Mouse (Mus musculus) layer of hippocampus, postnatal 25 days (tissue): ENCODE data around the gene Itgam. TPM values are rescaled to one million over a fixed set of nuclear protein-coding genes. Genes with fewer than 3 reads are reported as not detected.
"Not testable (repeated sequence)": the region's sequence is repeated elsewhere in the genome, so short reads cannot be mapped to it uniquely, and the experiment has no call there.

ENCODE experiments used
- DNase-seq, 2 experiments: peaks; one replicate each; pipeline ENCODE4 v3.0.0; 2022; ENCODE audit warnings: mixed read lengths in 2 of 2, low spot score in 1 of 2; ENCODE audit errors: extremely low spot score in 1 of 2
- total RNA-seq, 2 experiments: library from RNA; stranded (reverse); gene quantifications; 2 replicates each; pipeline ENCODE4 v1.2.3; 2021

The Itgam gene
- total RNA-seq, 2 experiments from 2014 or later: 13.1 to 13.9 TPM

DNA sequence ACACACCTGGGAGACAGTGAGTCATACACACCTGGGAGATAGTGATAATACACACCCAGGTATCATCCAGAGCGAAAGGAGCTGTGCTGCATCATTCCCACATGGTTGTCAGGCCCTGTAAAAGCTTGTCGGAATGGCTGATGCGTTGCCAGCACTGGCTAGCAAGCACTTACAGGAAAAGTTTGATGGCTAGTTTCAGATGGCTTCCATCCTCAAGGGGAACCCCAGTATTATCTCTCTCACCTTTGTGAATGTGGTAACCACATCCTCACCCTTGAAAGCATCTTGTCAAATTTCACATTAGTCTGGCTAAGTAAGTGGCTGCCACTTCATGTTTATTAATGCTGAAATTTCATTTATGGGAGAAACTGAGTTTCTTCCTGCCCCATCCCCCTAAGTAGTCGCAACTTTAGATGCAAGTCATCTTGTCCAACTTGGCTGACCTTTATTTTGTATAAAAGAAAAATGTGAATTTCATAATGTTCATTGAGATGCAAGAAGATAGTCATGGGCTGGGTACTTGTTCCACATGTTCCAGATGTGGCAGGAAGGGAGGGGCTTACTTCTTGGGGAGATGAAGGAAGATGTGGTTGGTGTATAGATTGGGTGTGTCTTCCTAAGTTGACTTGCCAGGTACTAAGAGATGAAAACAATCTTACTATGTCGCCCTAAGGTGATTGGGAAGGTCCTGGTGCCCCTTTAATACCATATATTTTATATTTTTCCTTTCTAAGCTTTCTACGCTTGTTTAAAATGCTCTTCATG, 57.5 kb downstream of the Itgam start:
- no peak for DNase-seq

DNA sequence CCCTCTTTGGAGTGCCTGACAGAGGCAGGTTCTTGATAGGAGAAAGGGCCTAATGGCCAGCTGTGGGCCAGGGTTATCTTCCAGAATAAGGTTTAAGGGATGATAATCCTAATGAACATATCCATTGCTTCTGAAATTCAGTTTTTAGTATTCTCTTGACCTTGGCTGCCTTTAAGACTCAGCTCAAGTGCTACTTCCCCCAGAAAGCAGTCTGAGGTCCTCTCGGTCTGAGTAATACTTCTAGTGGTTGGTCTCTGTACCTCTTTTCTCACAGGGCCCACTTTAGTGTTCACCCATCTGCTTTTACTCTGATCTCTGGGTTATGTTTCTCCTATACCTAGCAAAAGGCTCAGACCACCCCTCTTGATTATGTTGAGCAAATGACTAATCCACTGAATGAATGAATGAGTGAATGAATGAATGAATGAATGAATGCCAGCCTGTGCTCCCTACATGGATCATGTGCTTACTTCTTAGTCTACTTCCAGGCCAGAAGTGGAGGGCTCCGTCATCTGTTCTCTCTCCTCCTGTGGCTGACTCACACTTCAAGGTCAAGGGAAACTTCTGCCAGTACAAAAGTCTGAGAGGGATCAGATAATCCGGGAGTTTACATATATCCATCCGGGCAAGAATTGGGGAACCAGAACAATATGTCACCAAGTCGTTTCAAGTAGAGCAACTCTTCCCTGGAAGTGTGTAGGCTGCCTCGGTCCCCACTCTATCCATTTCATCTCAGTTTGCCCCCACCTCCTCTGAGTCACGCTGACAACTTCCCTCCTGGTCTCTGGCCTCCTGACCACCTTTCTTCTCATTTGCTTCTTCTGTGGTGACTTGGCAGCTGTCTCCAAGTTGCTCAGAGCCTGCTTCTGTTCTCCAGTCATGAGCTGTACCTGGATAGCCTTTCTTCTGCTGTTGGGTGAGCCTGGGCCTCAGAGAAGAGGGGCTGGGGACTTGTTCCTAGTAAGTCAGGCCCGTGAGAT, 66.6 kb downstream of the Itgam start, which contains the start of gene Itgax:
Itgax (plus strand) TSS at position 807 of the 980 bp plus-strand sequence.
- DNase-seq: no peak

GRCm38 (mm10) chr7:128132148-128132547, 69.7 kb downstream of the Itgam start:
- no peak for DNase-seq

GRCm38 (mm10) chr7:128133596-128133995, 71.2 kb downstream of the Itgam start:
- DNase-seq: no peak

- DNase-seq: no peak
These were observed 74.5 kb downstream of the Itgam start for GRCm38 (mm10) chr7:128136927-128137326.

- DNase-seq: no peak
These were observed 77.2 kb downstream of the Itgam start for GRCm38 (mm10) chr7:128139611-128140010.

GRCm38 (mm10) chr7:128150970-128151369, 88.5 kb downstream of the Itgam start:
- DNase-seq: no peak

DNA sequence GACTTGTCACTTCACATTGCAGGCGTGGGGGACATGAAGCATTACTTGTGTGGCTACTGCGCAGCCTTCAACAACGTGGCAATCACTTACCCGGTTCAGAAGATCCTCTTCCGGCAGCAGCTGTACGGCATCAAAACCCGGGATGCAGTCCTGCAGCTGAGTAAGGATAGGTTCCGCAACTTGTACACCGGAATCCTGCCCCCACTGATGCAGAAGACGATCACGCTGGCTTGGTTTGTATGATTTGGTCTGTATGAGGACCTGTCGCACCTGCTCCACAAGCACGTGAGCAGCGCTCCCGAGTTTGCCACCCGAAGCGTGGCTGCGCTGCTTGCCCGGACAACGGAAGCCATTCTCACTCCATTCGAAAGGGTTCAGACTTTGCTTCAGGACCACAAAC, 91.6 kb downstream of the Itgam start, which contains the start of gene Itgad:
Itgad (plus strand) TSS at position 301 of the 400 bp plus-strand sequence.
- DNase-seq: no peak

DNA sequence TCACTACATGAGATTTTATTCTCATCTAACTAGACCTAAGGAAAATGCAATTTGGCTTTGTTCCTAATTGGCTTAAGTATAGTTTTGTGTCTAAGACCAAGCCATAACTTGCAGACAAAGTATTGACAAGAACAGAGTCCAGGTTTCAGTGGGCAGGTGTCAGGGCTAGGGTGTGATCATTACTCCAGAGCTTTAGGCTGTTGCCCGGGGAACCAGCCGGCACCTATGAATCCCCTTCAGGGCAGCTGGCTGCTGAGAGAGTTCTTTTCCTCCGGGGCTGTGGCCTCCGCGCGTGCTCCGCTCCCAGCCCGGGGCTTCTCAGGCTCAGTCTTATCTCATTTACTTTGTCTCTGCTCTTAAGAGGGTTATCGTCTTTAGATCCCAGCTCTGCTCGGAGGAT, 92.5 kb downstream of the Itgam start:
- no peak for DNase-seq

DNA sequence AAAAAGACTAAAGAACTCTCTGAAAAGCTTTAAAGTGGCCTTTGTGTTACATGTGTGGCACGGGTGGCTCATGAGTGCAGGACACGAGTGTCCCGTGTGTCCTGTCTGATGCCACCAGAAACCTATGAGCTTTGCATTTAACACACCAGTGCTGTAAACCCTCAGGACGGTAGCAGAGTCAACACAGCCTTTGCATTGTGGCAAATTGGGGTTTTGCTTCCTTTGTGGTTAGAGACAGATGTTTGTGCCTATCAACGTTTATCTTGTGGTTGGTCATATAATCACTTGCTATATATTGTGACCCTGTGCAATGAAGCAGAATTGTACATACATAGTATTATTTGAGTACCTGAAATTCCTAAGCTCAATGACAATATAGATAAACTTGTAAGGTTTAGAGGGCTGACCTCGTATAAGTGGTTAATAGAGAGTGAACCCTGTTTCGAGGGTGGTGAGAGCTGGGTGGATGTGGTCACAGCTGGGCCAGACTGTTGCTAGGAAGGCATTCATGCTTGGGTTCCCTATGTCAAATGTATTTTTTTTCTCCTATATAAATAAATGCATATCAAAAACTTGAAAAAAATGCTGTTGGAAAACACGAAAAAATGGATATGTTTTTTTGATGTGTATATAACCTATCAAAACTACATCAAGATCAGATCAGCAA, 96.4 kb downstream of the Itgam start:
- not testable (repeated sequence) for DNase-seq

- DNase-seq: no peak
These were observed 101.6 kb downstream of the Itgam start for GRCm38 (mm10) chr7:128164001-128164400.

DNA sequence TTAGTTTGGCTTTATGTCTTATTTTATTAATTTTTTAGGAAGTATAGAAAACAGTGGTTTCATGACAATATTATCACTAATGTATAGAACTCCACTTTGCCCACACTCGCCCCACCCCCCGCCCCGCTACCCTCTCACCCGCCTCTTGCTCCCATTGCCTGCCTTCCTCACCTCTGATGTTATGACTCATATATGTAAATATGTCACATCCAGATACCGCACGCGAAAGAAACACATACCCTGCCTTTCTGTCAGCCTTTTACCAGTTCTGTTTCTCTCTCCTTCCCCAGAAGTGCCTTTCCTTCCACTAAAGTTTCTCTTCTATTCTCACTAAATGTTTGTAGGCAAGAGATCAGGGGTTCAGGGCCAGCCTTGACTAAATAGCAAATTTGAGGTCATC, 104.0 kb downstream of the Itgam start:
- no peak for DNase-seq

Other genes starting within 250 kb of the Itgam start
- 10 to 100 TPM; 59.9 to 62.5 TPM for gene Stx4a, start 238.3 kb upstream of the Itgam start, total RNA-seq
- 100 to 1,000 TPM; 329 to 362 TPM for gene Stx1b, start 238.1 kb upstream of the Itgam start, total RNA-seq
- 10 to 100 TPM; 30.8 to 31.3 TPM for gene Zfp646, start 186.4 kb upstream of the Itgam start, total RNA-seq
- 10 to 100 TPM; 20.4 to 25.8 TPM for gene Zfp668, start 185.8 kb upstream of the Itgam start, total RNA-seq
- gene Prss53, start 171.7 kb upstream of the Itgam start, total RNA-seq: 1 to 10 TPM; 1.9 to 2.6 TPM
- not detected for gene Gm21974, start 167.2 kb upstream of the Itgam start, total RNA-seq
- 10 to 100 TPM; 21.6 to 30.4 TPM for gene Vkorc1, start 167.0 kb upstream of the Itgam start, total RNA-seq
- gene Bckdk, start 158.6 kb upstream of the Itgam start, total RNA-seq: 10 to 100 TPM; 41.4 to 51.6 TPM
- gene Kat8, start 150.1 kb upstream of the Itgam start, total RNA-seq: 10 to 100 TPM; 27.8 to 33.9 TPM
- under 1 TPM; 0.35 to 0.52 TPM for gene Prss8, start 132.5 kb upstream of the Itgam start, total RNA-seq
- 10 to 100 TPM; 10.6 to 13.5 TPM for gene Prss36, start 115.9 kb upstream of the Itgam start, total RNA-seq
- 100 to 1,000 TPM; 270 to 376 TPM for gene Fus, start 95.2 kb upstream of the Itgam start, total RNA-seq
- 1 to 10 TPM; 1.4 to 3.4 TPM for gene Pycard, start 68.8 kb upstream of the Itgam start, total RNA-seq
- under 1 TPM; 0.21 to 0.25 TPM for gene Trim72, start 58.7 kb upstream of the Itgam start, total RNA-seq
- not detected for gene Gm49368, start within 50 bp of the Itgam start, total RNA-seq
- gene Itgax, start 66.9 kb downstream of the Itgam start, total RNA-seq: under 1 TPM; 0.09 to 0.20 TPM
- 1 to 10 TPM in 1 of 2 experiments, under 1 TPM in 1; 0.79 to 1.5 TPM for gene Itgad, start 91.7 kb downstream of the Itgam start, total RNA-seq
- gene Cox6a2, start 143.7 kb downstream of the Itgam start, total RNA-seq: 1 to 10 TPM; 2.7 to 4.4 TPM
- gene Armc5, start 174.7 kb downstream of the Itgam start, total RNA-seq: 10 to 100 TPM; 12.4 to 13.2 TPM
- gene 9130023H24Rik, start 175.4 kb downstream of the Itgam start, total RNA-seq: 1 to 10 TPM; 3.6 to 3.9 TPM
- 10 to 100 TPM; 16.3 to 20.4 TPM for gene Tgfb1i1, start 184.2 kb downstream of the Itgam start, total RNA-seq
- gene Slc5a2, start 203.0 kb downstream of the Itgam start, total RNA-seq: not detected
- gene BC017158, start 235.5 kb downstream of the Itgam start, total RNA-seq: 10 to 100 TPM; 24.1 to 24.6 TPM